Mouse (Mus musculus): Measurements from ENCODE around the gene Gm21188. TPM values are rescaled to one million over a fixed set of nuclear protein-coding genes. Genes with fewer than 3 reads are reported as not detected.
"Not testable (repeated sequence)": the region's sequence is repeated elsewhere in the genome, so short reads cannot be mapped to it uniquely, and the experiment has no call there.

Gene Gm21188
- not detected in 2 replicates for polyA plus RNA-seq (2014; fragmentation: Nextera tagmentation; extraction: Ambion mirVana)

DNA sequence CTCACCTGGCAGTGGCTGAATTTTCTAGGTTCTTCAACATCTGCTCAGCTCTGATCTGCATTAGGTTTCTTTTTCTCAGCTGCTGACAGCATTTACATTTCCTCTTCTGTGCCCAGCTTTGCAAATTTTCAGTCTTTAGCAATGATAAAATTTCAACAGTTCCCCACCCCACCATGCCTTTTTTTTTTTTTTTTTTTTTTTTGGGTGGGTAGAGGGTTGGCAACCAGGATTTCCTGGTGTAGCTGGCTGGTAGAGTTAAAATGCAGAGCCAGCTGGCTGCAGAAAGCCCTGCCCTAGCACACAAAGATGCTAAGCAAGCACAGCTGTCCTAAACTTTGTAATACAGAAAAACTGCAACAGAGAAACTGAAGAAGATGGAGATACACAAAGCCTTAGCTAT, at the start of gene Gm21188:
Gene Gm21188 (minus strand): TSS at position 110 of the 400 bp plus-strand sequence.
- not testable (repeated sequence) for DNase-seq (ENCODE audit: low spot score); H3K9ac ChIP-seq (ENCODE audit: low read depth, low read length); H3K9me3 ChIP-seq (ENCODE audit: control insufficient read depth, low read length); H3K36me3 ChIP-seq (ENCODE audit: control insufficient read depth, insufficient read depth, low read length); H3K4me1 ChIP-seq (replicated peaks; ENCODE audit: control insufficient read depth, insufficient read depth, low read length); H3K4me2 ChIP-seq (replicated peaks; ENCODE audit: low read depth, low read length); H3K27ac ChIP-seq (ENCODE audit: low read depth, low read length); H3K27me3 ChIP-seq (ENCODE audit: control insufficient read depth, insufficient read depth, low read length); ATAC-seq (ENCODE audit: low FRiP score); H3K4me3 ChIP-seq (ENCODE audit: low read depth, low read length)

- not testable (repeated sequence) for H3K4me1 ChIP-seq (replicated peaks; ENCODE audit: control insufficient read depth, insufficient read depth, low read length); DNase-seq (ENCODE audit: low spot score); H3K9ac ChIP-seq (ENCODE audit: low read depth, low read length); H3K27ac ChIP-seq (ENCODE audit: low read depth, low read length); H3K4me2 ChIP-seq (replicated peaks; ENCODE audit: low read depth, low read length); H3K36me3 ChIP-seq (ENCODE audit: control insufficient read depth, insufficient read depth, low read length); ATAC-seq (ENCODE audit: low FRiP score); H3K9me3 ChIP-seq (ENCODE audit: control insufficient read depth, low read length); H3K27me3 ChIP-seq (ENCODE audit: control insufficient read depth, insufficient read depth, low read length); H3K4me3 ChIP-seq (ENCODE audit: low read depth, low read length)
- no CpG with 5 or more reads among the region's 5 CpGs for WGBS
These were observed 47.3 kb upstream of the Gm21188 start for GRCm38 (mm10) chr13:120099327-120099726.

GRCm38 (mm10) chr13:120096938-120097256, 44.9 kb upstream of the Gm21188 start:
- not testable (repeated sequence) for H3K4me1 ChIP-seq (replicated peaks; ENCODE audit: control insufficient read depth, insufficient read depth, low read length); H3K9ac ChIP-seq (ENCODE audit: low read depth, low read length); H3K36me3 ChIP-seq (ENCODE audit: control insufficient read depth, insufficient read depth, low read length); H3K27me3 ChIP-seq (ENCODE audit: control insufficient read depth, insufficient read depth, low read length); H3K4me2 ChIP-seq (replicated peaks; ENCODE audit: low read depth, low read length); H3K4me3 ChIP-seq (ENCODE audit: low read depth, low read length); H3K9me3 ChIP-seq (ENCODE audit: control insufficient read depth, low read length); H3K27ac ChIP-seq (ENCODE audit: low read depth, low read length)
- DNase-seq (ENCODE audit: low spot score) (peak; percentile 1), ATAC-seq (ENCODE audit: low FRiP score) (peak; percentile 66; the same call in 1 of the 2 replicates)
- WGBS: 0% methylated on average over 4 of the region's 13 CpGs

DNA sequence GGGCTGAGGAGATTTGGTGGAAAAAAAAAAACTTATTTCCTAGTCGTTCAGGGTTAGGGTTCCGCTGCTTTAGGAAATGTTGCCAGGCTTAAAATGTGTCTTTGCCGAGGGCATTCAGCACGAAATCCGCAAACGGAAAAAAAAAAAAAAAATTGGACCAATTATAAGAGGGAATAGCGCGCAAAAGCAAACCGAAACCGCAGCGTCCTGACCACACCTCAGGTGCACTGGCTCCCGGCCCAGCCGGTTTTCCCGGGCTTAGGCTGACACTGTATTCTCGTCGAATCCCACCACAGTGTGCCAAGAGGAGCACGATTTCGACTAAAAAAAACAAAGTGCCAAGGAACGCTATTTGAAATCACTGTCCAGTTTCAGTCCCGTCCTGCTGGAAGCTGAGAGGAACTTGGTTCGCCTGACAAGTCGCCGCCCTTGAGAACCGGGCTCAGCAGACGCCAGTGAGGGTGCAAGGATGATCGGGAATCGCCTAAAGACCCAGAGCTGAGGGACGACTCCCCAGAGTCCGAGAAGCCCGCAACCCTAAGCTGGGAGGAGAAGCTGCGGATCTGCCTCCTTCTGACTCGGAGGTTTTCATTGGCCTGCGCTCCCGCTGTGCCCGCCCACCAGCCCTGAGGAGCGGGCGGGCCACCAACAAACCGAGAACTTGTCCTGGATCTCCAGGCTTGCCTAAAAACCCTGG, 44.4 kb upstream of the Gm21188 start:
- not testable (repeated sequence) for H3K9me3 ChIP-seq (ENCODE audit: control insufficient read depth, low read length); H3K27me3 ChIP-seq (ENCODE audit: control insufficient read depth, insufficient read depth, low read length)
- WGBS: under 1% methylated on average over 25 of the region's 38 CpGs

DNA sequence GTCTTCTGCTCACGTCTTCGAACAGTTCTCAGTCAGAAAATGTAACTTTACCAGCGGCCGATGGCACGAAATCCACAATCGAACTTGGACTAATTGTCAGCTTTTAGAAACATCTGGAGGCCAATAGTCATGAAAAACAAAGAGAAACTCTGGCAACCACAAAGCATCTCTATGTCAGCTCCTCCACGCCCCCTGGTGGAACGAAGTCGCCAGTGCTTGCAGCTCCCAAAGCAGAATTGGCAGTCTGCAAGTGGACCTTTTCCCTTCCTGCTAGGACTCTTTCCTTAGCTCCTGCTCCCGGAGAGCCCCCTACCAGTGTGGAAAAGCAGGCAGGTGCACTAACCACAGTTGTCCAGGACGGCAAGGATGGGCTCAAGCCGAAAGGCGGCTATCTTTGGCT, 41.0 kb upstream of the Gm21188 start:
- H3K4me2 ChIP-seq (replicated peaks; ENCODE audit: low read depth, low read length); H3K4me1 ChIP-seq (replicated peaks; ENCODE audit: control insufficient read depth, insufficient read depth, low read length); H3K36me3 ChIP-seq (ENCODE audit: control insufficient read depth, insufficient read depth, low read length); H3K9ac ChIP-seq (ENCODE audit: low read depth, low read length); DNase-seq (ENCODE audit: low spot score); H3K27me3 ChIP-seq (ENCODE audit: control insufficient read depth, insufficient read depth, low read length); ATAC-seq (ENCODE audit: low FRiP score); H3K4me3 ChIP-seq (ENCODE audit: low read depth, low read length); H3K27ac ChIP-seq (ENCODE audit: low read depth, low read length); H3K9me3 ChIP-seq (ENCODE audit: control insufficient read depth, low read length): not testable (repeated sequence)
- WGBS: no CpG with 5 or more reads among the region's 13 CpGs

More for the DNA sequence above, 44.4 kb upstream of the Gm21188 start:
- not testable (repeated sequence) for H3K4me1 ChIP-seq (replicated peaks; ENCODE audit: control insufficient read depth, insufficient read depth, low read length); H3K9ac ChIP-seq (ENCODE audit: low read depth, low read length); H3K36me3 ChIP-seq (ENCODE audit: control insufficient read depth, insufficient read depth, low read length); H3K27ac ChIP-seq (ENCODE audit: low read depth, low read length); H3K4me3 ChIP-seq (ENCODE audit: low read depth, low read length); H3K4me2 ChIP-seq (replicated peaks; ENCODE audit: low read depth, low read length)
- peak; percentile 19 for DNase-seq (ENCODE audit: low spot score)
- peak; percentile 86 for ATAC-seq (ENCODE audit: low FRiP score)

DNA sequence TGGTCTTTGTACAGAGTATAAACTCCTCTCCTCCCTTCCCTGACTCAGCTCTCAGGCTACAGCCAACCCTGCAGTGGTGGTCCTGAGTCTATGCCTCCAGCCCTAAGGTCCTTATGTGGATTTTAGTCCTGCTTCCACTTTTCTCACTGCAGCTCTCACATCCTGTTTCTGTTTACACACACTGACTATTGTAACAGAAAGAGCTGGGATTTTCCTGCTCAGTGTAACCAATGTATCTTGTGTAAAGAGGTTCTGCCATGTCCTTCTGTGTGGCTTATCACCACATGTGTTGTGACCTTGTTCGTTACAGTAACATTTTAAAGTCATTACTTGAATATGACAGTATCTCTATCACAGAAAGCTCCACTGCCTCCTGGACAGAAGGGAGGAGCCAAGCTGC, 27.6 kb upstream of the Gm21188 start:
- not testable (repeated sequence) for H3K9me3 ChIP-seq (ENCODE audit: control insufficient read depth, low read length); DNase-seq (ENCODE audit: low spot score); ATAC-seq (ENCODE audit: low FRiP score); H3K27ac ChIP-seq (ENCODE audit: low read depth, low read length); H3K4me3 ChIP-seq (ENCODE audit: low read depth, low read length); H3K4me1 ChIP-seq (replicated peaks; ENCODE audit: control insufficient read depth, insufficient read depth, low read length); H3K27me3 ChIP-seq (ENCODE audit: control insufficient read depth, insufficient read depth, low read length); H3K9ac ChIP-seq (ENCODE audit: low read depth, low read length); H3K4me2 ChIP-seq (replicated peaks; ENCODE audit: low read depth, low read length); H3K36me3 ChIP-seq (ENCODE audit: control insufficient read depth, insufficient read depth, low read length)
- WGBS: no CpG with 5 or more reads among the region's 1 CpGs

DNA sequence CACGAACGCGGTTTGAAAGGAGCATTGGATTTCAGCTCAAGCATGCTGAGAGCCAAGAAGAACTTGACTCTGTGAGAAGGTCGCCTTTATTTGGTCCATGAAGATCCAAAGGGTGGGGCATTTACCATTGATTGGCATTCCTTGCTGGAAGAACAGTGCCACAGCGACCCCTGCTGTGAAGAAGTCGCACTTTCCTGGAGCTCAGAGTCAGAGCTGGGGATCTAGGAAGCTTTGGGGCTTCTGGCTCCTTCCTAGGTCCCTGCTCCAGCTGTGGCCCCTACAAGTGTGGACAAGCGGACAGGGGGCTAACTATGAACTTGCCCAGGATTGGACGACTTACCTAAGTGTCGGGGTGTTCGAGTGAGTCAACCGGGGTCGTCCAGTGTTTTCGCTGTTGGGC, 18.9 kb upstream of the Gm21188 start:
- not testable (repeated sequence) for H3K27ac ChIP-seq (ENCODE audit: low read depth, low read length); ATAC-seq (ENCODE audit: low FRiP score); H3K4me1 ChIP-seq (replicated peaks; ENCODE audit: control insufficient read depth, insufficient read depth, low read length); DNase-seq (ENCODE audit: low spot score); H3K36me3 ChIP-seq (ENCODE audit: control insufficient read depth, insufficient read depth, low read length); H3K9me3 ChIP-seq (ENCODE audit: control insufficient read depth, low read length); H3K4me3 ChIP-seq (ENCODE audit: low read depth, low read length); H3K4me2 ChIP-seq (replicated peaks; ENCODE audit: low read depth, low read length); H3K27me3 ChIP-seq (ENCODE audit: control insufficient read depth, insufficient read depth, low read length); H3K9ac ChIP-seq (ENCODE audit: low read depth, low read length)
- no CpG with 5 or more reads among the region's 13 CpGs for WGBS

- H3K9ac ChIP-seq (ENCODE audit: low read depth, low read length); H3K4me1 ChIP-seq (replicated peaks; ENCODE audit: control insufficient read depth, insufficient read depth, low read length); H3K27me3 ChIP-seq (ENCODE audit: control insufficient read depth, insufficient read depth, low read length); H3K9me3 ChIP-seq (ENCODE audit: control insufficient read depth, low read length); H3K4me3 ChIP-seq (ENCODE audit: low read depth, low read length); H3K36me3 ChIP-seq (ENCODE audit: control insufficient read depth, insufficient read depth, low read length); H3K27ac ChIP-seq (ENCODE audit: low read depth, low read length); H3K4me2 ChIP-seq (replicated peaks; ENCODE audit: low read depth, low read length); DNase-seq (ENCODE audit: low spot score): not testable (repeated sequence)
- ATAC-seq (ENCODE audit: low FRiP score): peak; percentile 53; the same call in 1 of the 2 replicates
- WGBS: no CpG with 5 or more reads among the region's 12 CpGs
These were observed 18.1 kb upstream of the Gm21188 start for GRCm38 (mm10) chr13:120070012-120070598.

DNA sequence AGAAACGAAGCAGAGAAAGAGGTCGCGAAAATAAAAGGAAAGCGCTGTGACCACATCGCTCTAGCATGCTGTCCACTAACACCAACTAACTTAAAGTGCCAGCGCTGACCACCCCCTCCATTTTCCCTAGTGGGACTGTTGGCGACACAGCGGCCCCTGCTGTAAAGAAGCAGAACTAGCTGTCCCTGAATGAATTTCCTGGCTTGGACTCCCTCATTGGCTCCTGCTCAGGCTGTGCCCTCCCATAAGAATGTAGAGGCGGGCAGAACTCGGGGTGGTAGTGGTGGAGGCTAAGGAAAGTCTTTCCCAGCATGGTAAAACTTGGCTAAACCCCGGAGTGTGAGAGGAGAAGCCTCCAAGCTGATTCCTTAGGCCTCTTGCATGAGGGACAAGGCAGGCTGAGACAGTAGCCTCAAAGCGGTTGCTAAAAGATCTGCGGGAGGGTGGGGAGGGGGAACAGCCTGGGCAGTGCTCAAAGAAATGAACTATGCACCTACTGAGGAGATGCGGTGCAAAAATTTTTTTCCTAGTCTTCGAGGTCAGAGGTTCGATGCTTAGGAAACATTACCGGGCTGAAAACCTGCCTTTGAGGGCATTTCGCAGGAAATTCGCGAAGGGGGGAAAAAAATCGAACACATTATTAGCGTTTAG, 11.6 kb upstream of the Gm21188 start:
- not testable (repeated sequence) for H3K9ac ChIP-seq (ENCODE audit: low read depth, low read length); H3K4me1 ChIP-seq (replicated peaks; ENCODE audit: control insufficient read depth, insufficient read depth, low read length); H3K27ac ChIP-seq (ENCODE audit: low read depth, low read length); H3K36me3 ChIP-seq (ENCODE audit: control insufficient read depth, insufficient read depth, low read length); H3K4me2 ChIP-seq (replicated peaks; ENCODE audit: low read depth, low read length); DNase-seq (ENCODE audit: low spot score); H3K9me3 ChIP-seq (ENCODE audit: control insufficient read depth, low read length); H3K4me3 ChIP-seq (ENCODE audit: low read depth, low read length); H3K27me3 ChIP-seq (ENCODE audit: control insufficient read depth, insufficient read depth, low read length)
- ATAC-seq (ENCODE audit: low FRiP score): peak; percentile 91
- no CpG with 5 or more reads among the region's 22 CpGs for WGBS

Measured in hindbrain, embryonic 11.5 days (tissue).